Mouse (Mus musculus): ENCODE data around the gene Zbtb7a.

DNA sequence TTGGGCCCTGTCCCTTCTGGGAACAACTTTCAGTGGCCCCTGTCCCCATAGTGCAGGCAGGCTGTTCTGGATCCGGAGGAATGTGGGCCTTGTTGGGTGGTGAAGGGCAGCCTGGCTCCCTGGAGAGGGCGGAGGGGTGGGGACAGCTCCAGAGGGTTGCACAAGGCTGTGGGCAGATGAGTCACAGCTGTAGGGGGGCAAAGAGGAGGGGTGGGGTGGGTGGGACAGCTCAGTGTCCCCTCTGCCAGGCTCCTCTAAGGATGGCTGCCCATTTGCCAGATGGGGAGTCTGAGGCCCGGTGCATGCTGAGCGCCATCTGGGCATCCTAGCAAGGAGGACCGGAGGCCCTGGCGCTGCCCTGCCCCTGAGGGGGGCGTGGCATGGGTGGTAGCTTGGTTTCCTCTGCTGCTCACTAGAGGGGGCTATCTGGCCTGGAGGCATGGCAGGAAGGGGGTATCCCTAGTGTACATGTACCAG is 8.2 kb downstream of the Zbtb7a start:
- TF ChIP-seq USF1 (IDR thresholded peaks at IDR 0.05; ENCODE audit: low read depth) = no peak
- TF ChIP-seq POLR2A (IDR thresholded peaks at IDR 0.05; ENCODE audit: insufficient read length, low read depth) = no peak
- no peak for TF ChIP-seq MAX (IDR thresholded peaks at IDR 0.05; ENCODE audit: low read depth)
- TF ChIP-seq MYOG (IDR thresholded peaks at IDR 0.05; ENCODE audit: control insufficient read depth in 1 of 3, insufficient read depth in 1 of 3, insufficient read length in 2 of 3, low read depth in 2 of 3) = peak in 1 of 3 experiments; percentile 60
- TF ChIP-seq TCF12 (IDR thresholded peaks at IDR 0.05; ENCODE audit: insufficient read depth, poor library complexity, severe bottlenecking) = no peak
- no peak for TF ChIP-seq POLR2AphosphoS2 (IDR thresholded peaks at IDR 0.05; ENCODE audit: insufficient read length, low read depth)
- TF ChIP-seq SRF (IDR thresholded peaks at IDR 0.05; ENCODE audit: control insufficient read depth, insufficient read length, low read depth) = no peak
- peak in 1 of 3 experiments; percentile 51 for TF ChIP-seq MYOD1 (IDR thresholded peaks at IDR 0.05; ENCODE audit: control insufficient read depth in 1 of 3, insufficient read length in 2 of 3, low read depth in 2 of 3)
- no peak for TF ChIP-seq E2F4 (IDR thresholded peaks at IDR 0.05; ENCODE audit: insufficient read depth)
- TF ChIP-seq TCF3 (IDR thresholded peaks at IDR 0.05; ENCODE audit: insufficient read length, low read depth) = no peak
- TF ChIP-seq CEBPB (IDR thresholded peaks at IDR 0.05; ENCODE audit: insufficient read depth, poor library complexity, severe bottlenecking) = peak; percentile 93

All from myocyte (in vitro differentiated cells).